Mouse (Mus musculus) lung, adult 2 months (tissue): ENCODE results near the gene Nipal3.

ENCODE experiments used
- CTCF ChIP-seq: fragments of 200-500 bp; IDR thresholded peaks from 2 replicates; pipeline ENCODE4 v1.5.1; 2011; ENCODE audit warnings: mild to moderate bottlenecking, low read length, control low read depth; ENCODE audit not compliant: insufficient read depth
- POLR2A ChIP-seq: fragments of 200-500 bp; IDR thresholded peaks from 2 replicates; pipeline ENCODE4 v1.6.1; 2011; ENCODE audit warnings: low read depth, mild to moderate bottlenecking, control low read depth, low read length, borderline replicate concordance; ENCODE audit errors: extremely low read depth

- TF ChIP-seq CTCF (no peak), POLR2A (no peak)
These were observed 556 bp upstream of the Nipal3 start for GRCm38 (mm10) chr4:135495397-135495791.
